ENCODE assay signal across 17 mouse cellular contexts in the genomic region with DNA sequence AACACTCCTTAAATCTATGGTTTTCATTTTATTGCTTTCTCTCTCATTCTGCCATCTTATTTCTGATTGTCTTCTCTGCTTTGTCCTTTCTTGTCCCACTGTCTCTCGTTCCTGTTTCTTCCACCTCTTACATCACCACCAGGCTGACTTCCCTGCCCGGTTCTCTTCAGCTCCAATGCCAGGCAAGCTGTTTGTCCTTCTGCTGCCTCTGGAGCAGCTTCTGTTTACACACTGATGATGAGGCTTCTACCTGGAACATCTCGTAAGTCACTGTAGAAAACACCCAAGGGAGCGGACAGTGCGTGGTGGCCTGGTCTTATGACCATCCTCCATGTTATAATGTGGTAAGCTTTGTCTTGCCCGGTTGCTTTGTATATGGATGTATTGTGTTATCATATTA.
DNase-seq lines count a peak whose midpoint lies in the region; TF ChIP-seq lines count a peak whose summit lies in the region.
"Had no signal": no experiment of that assay in that cellular context is flagged by ENCODE, and none has a peak within 500 bp of the region (broad histone marks: within the 10 kb centered on the region; RNA-seq: fewer than 3 reads in every experiment).

No protein-coding gene starts in this region.

- no peak for TF ChIP-seq CTCF in left cerebral cortex, adult 2 months (IDR thresholded peaks at IDR 0.05)

- H3K27ac ChIP-seq in left cerebral cortex, adult 2 months, result no peak overlapping the region
- H3K27ac ChIP-seq: embryonic facial prominence, embryonic 13.5 days; forebrain, embryonic 12.5 days; heart, embryonic 10.5 days; hindbrain, embryonic 13.5 days; hindbrain, postnatal 0 days had no signal

- peak; percentile 49 for DNase-seq in brain, adult 2 months (ENCODE audit: low read depth, low spot score)
- peak; percentile 53 to 71 for DNase-seq in cerebellum, adult 18-20 months
- peak; percentile 69 for DNase-seq in cerebellum, adult 9-11 months
- DNase-seq in cerebellum, postnatal 36 days, result peak; percentile 40 to 44
- no peak for DNase-seq in Muller cell, postnatal 12 days (ENCODE audit: inconsistent ontology term)
- no peak for DNase-seq in left cerebral cortex, adult 2 months (ENCODE audit: extremely low spot score in 1 of 2, low spot score in 2 of 2)
- DNase-seq: adrenal gland, adult 8-10 months; adrenal gland, postnatal 36 days; gastrocnemius, postnatal 10 days; heart, adult 18-20 months; heart, postnatal 14 days; kidney, adult 2 months had no signal

- intact Hi-C loops in left cerebral cortex, adult 2 months (cut with DNase I), result no loop called here

- no peak overlapping the region for H3K4me3 ChIP-seq in left cerebral cortex, adult 2 months
- H3K4me3 ChIP-seq: embryonic facial prominence, embryonic 13.5 days; forebrain, embryonic 12.5 days; heart, embryonic 10.5 days; hindbrain, embryonic 13.5 days had no signal

Comparison
In these comparisons a context has a peak if more than half of its experiments do, and no peak if none do; other contexts are left out.
1. DNase-seq: peak in brain, adult 2 months (single experiment), cerebellum, adult 18-20 months (2 of 2), cerebellum, adult 9-11 months (single experiment) and cerebellum, postnatal 36 days (2 of 2); none in Muller cell, postnatal 12 days (single experiment) and left cerebral cortex, adult 2 months (0 of 2).